Mouse (Mus musculus) ES-Bruce4 (cell line): Measurements from ENCODE around the gene Scel. TPM values are rescaled to one million over a fixed set of nuclear protein-coding genes. Genes with fewer than 3 reads are reported as not detected.

Experiments
- H3K27ac ChIP-seq: 2 replicates; pipeline ENCODE4 v1.5.1; 2012; ENCODE audit warnings: low read length, inconsistent platforms; ENCODE audit not compliant: insufficient read depth
- H3K27me3 ChIP-seq: 2 replicates; pipeline ENCODE4 v1.6.1; 2012; ENCODE audit warnings: mild to moderate bottlenecking, low read length, inconsistent platforms; ENCODE audit not compliant: control insufficient read depth, poor library complexity, insufficient read depth, severe bottlenecking
- H3K36me3 ChIP-seq: 2 replicates; pipeline ENCODE4 v1.6.1; 2012; ENCODE audit warnings: inconsistent platforms, mild to moderate bottlenecking, low read length, moderate library complexity; ENCODE audit not compliant: control insufficient read depth, poor library complexity, insufficient read depth, severe bottlenecking
- H3K4me1 ChIP-seq: one replicate; pipeline ENCODE4 v1.8.1; 2011; ENCODE audit warnings: low read length; ENCODE audit not compliant: control insufficient read depth, insufficient read depth
- H3K4me3 ChIP-seq: 2 replicates; pipeline ENCODE4 v1.5.1; 2011; ENCODE audit warnings: low read depth, mild to moderate bottlenecking, low read length
- H3K9ac ChIP-seq: 2 replicates; pipeline ENCODE4 v1.6.1; 2012; ENCODE audit warnings: low read depth, mild to moderate bottlenecking, inconsistent platforms; ENCODE audit not compliant: poor library complexity, severe bottlenecking
- H3K9me3 ChIP-seq: replicated peaks from 2 replicates; pipeline ENCODE4 v1.6.1; 2012; ENCODE audit warnings: mild to moderate bottlenecking, low read length, inconsistent platforms; ENCODE audit not compliant: control insufficient read depth, poor library complexity, insufficient read depth, severe bottlenecking
- CTCF ChIP-seq: IDR thresholded peaks from one replicate; pipeline ENCODE4 v1.8.1; 2011; ENCODE audit warnings: low read depth, low read length
- EP300 ChIP-seq: IDR thresholded peaks from 2 replicates; pipeline ENCODE4 v1.6.1; 2011; ENCODE audit warnings: low read depth, low read length; ENCODE audit not compliant: insufficient read depth
- POLR2A ChIP-seq: IDR thresholded peaks from one replicate; pipeline ENCODE4 v1.8.1; 2011; ENCODE audit warnings: low read length; ENCODE audit not compliant: insufficient read depth
- polyA plus RNA-seq: library from polyadenylated mRNA; stranded (reverse); fragments of >200 nt; gene quantifications from 2 replicates; pipeline ENCODE4 v1.2.4, GENCODE M21; 2011; ENCODE audit warnings: low read depth; ENCODE audit not compliant: missing spikeins, insufficient read depth, insufficient read length

Scel gene
- polyA plus RNA-seq, 1 experiment: 10.3 TPM

- H3K4me1 ChIP-seq: no peaks in the 10 kb centered on the region
- TF ChIP-seq CTCF (no peak), EP300 (no peak), POLR2A (no peak)
Observed at GRCm38 (mm10) chr14:103500309-103500708, 12.8 kb upstream of the Scel start.

GRCm38 (mm10) chr14:103500941-103501340 lies 12.2 kb upstream of the Scel start:
- H3K9me3 ChIP-seq: no peaks in the 10 kb centered on the region
- H3K9ac ChIP-seq: no peak overlapping the region
- no peak for TF ChIP-seq POLR2A
- H3K4me3 ChIP-seq: no peak overlapping the region
- no peaks in the 10 kb centered on the region for H3K36me3 ChIP-seq
- H3K4me1 ChIP-seq: no peaks in the 10 kb centered on the region
- no peaks in the 10 kb centered on the region for H3K27me3 ChIP-seq
- H3K27ac ChIP-seq: no peak overlapping the region

More at GRCm38 (mm10) chr14:103500309-103500708, 12.8 kb upstream of the Scel start:
- no peak overlapping the region for H3K9ac ChIP-seq
- no peaks in the 10 kb centered on the region for H3K27me3 ChIP-seq
- H3K36me3 ChIP-seq: no peaks in the 10 kb centered on the region
- no peak overlapping the region for H3K27ac ChIP-seq
- no peaks in the 10 kb centered on the region for H3K9me3 ChIP-seq
- no peak overlapping the region for H3K4me3 ChIP-seq

- H3K27me3 ChIP-seq: no peaks in the 10 kb centered on the region
- H3K27ac ChIP-seq: no peak overlapping the region
- no peaks in the 10 kb centered on the region for H3K36me3 ChIP-seq
- no peak for TF ChIP-seq POLR2A
- no peak for TF ChIP-seq CTCF
- no peak for TF ChIP-seq EP300
- no peak overlapping the region for H3K9ac ChIP-seq
- H3K9me3 ChIP-seq: no peaks in the 10 kb centered on the region
- H3K4me3 ChIP-seq: peak overlapping the region; percentile 18; the same call in 1 of the 2 replicates
- no peaks in the 10 kb centered on the region for H3K4me1 ChIP-seq
Observed at GRCm38 (mm10) chr14:103504514-103504913, 8.6 kb upstream of the Scel start.

GRCm38 (mm10) chr14:103509544-103509943 lies 3.6 kb upstream of the Scel start:
- no peaks in the 10 kb centered on the region for H3K9me3 ChIP-seq
- H3K27ac ChIP-seq: no peak overlapping the region
- TF ChIP-seq EP300 (no peak), POLR2A (no peak), CTCF (no peak)

GRCm38 (mm10) chr14:103513473-103513811 lies 300 bp downstream of the Scel start:
- H3K9me3 ChIP-seq: no peaks in the 10 kb centered on the region
- H3K36me3 ChIP-seq: no peaks in the 10 kb centered on the region
- no peaks in the 10 kb centered on the region for H3K27me3 ChIP-seq
- H3K4me1 ChIP-seq: no peaks in the 10 kb centered on the region
- no peak overlapping the region for H3K9ac ChIP-seq
- no peak overlapping the region for H3K27ac ChIP-seq
- TF ChIP-seq POLR2A (no peak), CTCF (no peak), EP300 (no peak)
- no peak overlapping the region for H3K4me3 ChIP-seq

More at GRCm38 (mm10) chr14:103509544-103509943, 3.6 kb upstream of the Scel start:
- Histone ChIP-seq H3K9ac (no peak overlapping the region), H3K4me1 (no peaks in the 10 kb centered on the region), H3K4me3 (no peak overlapping the region), H3K27me3 (no peaks in the 10 kb centered on the region), H3K36me3 (no peaks in the 10 kb centered on the region)

GRCm38 (mm10) chr14:103515419-103515818 lies 2.3 kb downstream of the Scel start:
- Histone ChIP-seq H3K9ac (no peak overlapping the region), H3K4me1 (no peaks in the 10 kb centered on the region), H3K27me3 (no peaks in the 10 kb centered on the region), H3K9me3 (peaks cover 2% of the 10 kb centered on the region), H3K27ac (no peak overlapping the region), H3K36me3 (no peaks in the 10 kb centered on the region), H3K4me3 (no peak overlapping the region)
- no peak for TF ChIP-seq POLR2A
- TF ChIP-seq CTCF: no peak
- no peak for TF ChIP-seq EP300
